Mouse (Mus musculus) cerebellum, adult 11 months (tissue): Measurements from ENCODE around the gene Vmn1r167.
"Not testable (repeated sequence)": the region's sequence is repeated elsewhere in the genome, so short reads cannot be mapped to it uniquely, and the experiment has no call there.

Experiments used
- DNase-seq: peaks from one replicate; pipeline ENCODE4 v3.0.0; 2022

Vmn1r167 gene

DNA sequence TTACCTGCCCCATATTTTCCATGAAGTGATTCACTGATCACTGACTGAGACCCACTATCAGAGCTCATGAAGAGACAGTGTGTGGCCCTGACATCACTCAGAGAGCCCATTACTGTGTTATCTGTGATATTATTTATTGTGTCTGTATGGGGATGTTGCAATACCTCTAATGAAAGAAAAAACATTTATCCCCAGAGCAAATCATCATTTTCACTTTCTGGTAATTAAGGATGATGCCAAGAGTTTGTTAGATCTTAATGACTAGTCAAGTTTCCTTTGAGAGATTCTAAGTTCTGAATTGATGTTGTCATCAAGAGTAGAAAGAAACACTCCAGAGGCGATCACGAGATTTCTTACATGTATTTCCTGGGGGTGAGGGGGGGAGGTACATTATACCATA is at the start of gene Vmn1r167:
Gene Vmn1r167 (minus strand): TSS at position 101 of the 400 bp plus-strand sequence.
- not testable (repeated sequence) for DNase-seq

DNA sequence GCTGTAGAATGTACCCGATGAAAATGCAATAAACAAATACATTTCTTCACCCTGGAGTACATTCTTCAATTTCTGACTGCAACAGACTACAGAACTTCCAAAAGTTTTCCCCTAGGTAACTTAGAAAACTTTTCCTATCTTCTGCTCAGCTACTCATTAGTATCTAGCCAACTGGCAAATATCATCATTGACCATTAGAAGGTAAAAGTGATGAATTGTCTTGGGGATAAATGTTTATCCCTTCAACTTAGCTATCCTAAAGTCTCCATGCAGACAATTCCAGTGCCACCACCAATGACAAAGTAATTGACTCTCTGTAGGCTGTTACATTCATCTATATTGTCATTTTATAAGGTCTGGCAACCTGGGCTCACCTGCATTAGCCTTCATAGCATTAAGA is 32.4 kb upstream of the Vmn1r167 start, which contains the start of gene Vmn1r168:
Gene Vmn1r168 (plus strand): TSS at position 301 of the 400 bp plus-strand sequence.
- not testable (repeated sequence) for DNase-seq

GRCm38 (mm10) chr7:23472886-23473285 is 34.1 kb downstream of the Vmn1r167 start:
- not testable (repeated sequence) for DNase-seq

DNA sequence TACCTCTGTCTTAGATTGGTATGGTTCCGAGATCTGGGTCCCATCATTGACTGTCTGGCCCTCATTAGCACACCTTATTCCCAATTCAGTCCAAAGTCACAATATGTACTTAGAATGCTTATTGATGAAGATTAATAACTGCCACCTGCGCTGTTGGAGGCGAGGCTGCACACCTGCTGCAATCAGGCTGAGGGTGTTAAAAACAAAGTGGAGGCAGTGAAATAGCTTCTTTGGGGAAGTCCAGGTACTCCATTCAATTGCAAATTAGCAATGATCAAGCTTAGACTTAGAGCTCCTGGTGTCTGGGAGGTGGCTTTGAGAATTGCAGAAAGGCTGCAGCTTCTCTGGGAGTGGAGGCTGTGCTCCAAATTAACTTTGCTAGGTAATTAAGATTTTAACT is 36.2 kb downstream of the Vmn1r167 start:
- not testable (repeated sequence) for DNase-seq

DNA sequence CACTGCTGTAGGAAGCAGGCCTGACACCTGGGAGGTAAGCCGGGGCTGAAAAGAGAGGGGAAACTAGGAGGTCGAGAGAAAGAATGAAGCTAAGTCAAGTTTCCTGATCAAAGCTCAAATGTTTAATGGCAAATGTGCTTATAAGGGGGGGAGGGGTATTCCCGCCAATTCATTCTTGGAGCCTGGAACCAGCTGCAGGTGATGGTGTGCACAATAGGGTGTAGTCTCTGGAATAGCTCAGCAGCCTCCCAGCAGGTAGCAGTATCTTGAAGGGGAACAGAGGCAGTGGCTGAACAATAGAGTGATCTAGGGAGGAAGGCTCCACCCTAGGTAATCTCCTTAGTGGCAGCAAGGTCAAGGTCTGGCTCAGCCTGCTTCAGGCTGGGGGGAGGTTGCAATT is 36.8 kb downstream of the Vmn1r167 start:
- not testable (repeated sequence) for DNase-seq
